Mouse (Mus musculus) neural tube, embryonic 14.5 days (tissue): ENCODE measurements around the gene March9. TPM values are rescaled to one million over a fixed set of nuclear protein-coding genes. Genes with fewer than 3 reads are reported as not detected.

Source experiments
- ATAC-seq: fragments of 200-750 bp; cut with Nextera tagmentation; 2 replicates; pipeline ENCODE4 v1.8.0; 2017; ENCODE audit warnings: low read depth, mild to moderate bottlenecking, moderate TSS enrichment, moderate library complexity
- H3K27ac ChIP-seq: fragments of 300-500 bp; sonication (generic); 2 replicates; pipeline ENCODE4 v1.5.1; 2014; ENCODE audit warnings: low read depth, mild to moderate bottlenecking, control low read depth, low read length, moderate library complexity, mixed read lengths
- H3K27me3 ChIP-seq: fragments of 300-500 bp; sonication (generic); 2 replicates; pipeline ENCODE4 v1.6.1; 2014; ENCODE audit warnings: low read length; ENCODE audit not compliant: control insufficient read depth, insufficient read depth
- H3K36me3 ChIP-seq: fragments of 300-500 bp; sonication (generic); 2 replicates; pipeline ENCODE4 v1.6.1; 2014; ENCODE audit warnings: low read length, mixed read lengths; ENCODE audit not compliant: control insufficient read depth, insufficient read depth
- H3K4me1 ChIP-seq: fragments of 300-500 bp; sonication (generic); 2 replicates; pipeline ENCODE4 v1.6.1; 2014; ENCODE audit warnings: low read length; ENCODE audit not compliant: control insufficient read depth, insufficient read depth
- H3K4me2 ChIP-seq: fragments of 300-500 bp; sonication (generic); 2 replicates; pipeline ENCODE4 v1.6.1; 2014; ENCODE audit warnings: mild to moderate bottlenecking, low read depth, low read length, control low read depth
- H3K4me3 ChIP-seq: fragments of 300-500 bp; sonication (generic); 2 replicates; pipeline ENCODE4 v1.5.1; 2014; ENCODE audit warnings: low read depth, low read length, control low read depth, mixed read lengths
- H3K9ac ChIP-seq: fragments of 300-500 bp; sonication (generic); replicated peaks from 2 replicates; pipeline ENCODE4 v1.6.1; 2014; ENCODE audit warnings: low read depth, mild to moderate bottlenecking, control low read depth, low read length, mixed read lengths
- H3K9me3 ChIP-seq: fragments of 300-500 bp; sonication (generic); 2 replicates; pipeline ENCODE4 v1.6.1; 2016; ENCODE audit warnings: low read length; ENCODE audit not compliant: control insufficient read depth
- WGBS: fragments of 180-500 bp; shearing (Covaris S2); extraction: QIAGEN DNeasy Blood & Tissue Kit; methylation state at CpG from one replicate; pipeline ENCODE4 v1.1.7; 2014; 5-methylcytosine and 5-hydroxymethylcytosine counted together
- polyA plus RNA-seq: library from polyadenylated mRNA; unstranded; fragments of >200 nt; fragmentation: Nextera tagmentation; extraction: Ambion mirVana; gene quantifications from 2 replicates; pipeline ENCODE4 v1.2.1, GENCODE M21; 2014

The March9 gene
- polyA plus RNA-seq, 1 experiment from 2014 or later, result 13.2 TPM

GRCm38 (mm10) chr10:127094382-127094802 lies 34.4 kb upstream of the March9 start:
- no peak for ATAC-seq
- peaks cover 40% of the 10 kb centered on the region for H3K36me3 ChIP-seq
- H3K4me1 ChIP-seq, result peaks cover 10% of the 10 kb centered on the region
- H3K4me3 ChIP-seq, result no peak overlapping the region
- H3K27ac ChIP-seq, result no peak overlapping the region
- WGBS, result 45% methylated on average over 7 of the region's 7 CpGs
- no peaks in the 10 kb centered on the region for H3K9me3 ChIP-seq
- no peak overlapping the region for H3K9ac ChIP-seq
- H3K4me2 ChIP-seq, result no peak overlapping the region
- H3K27me3 ChIP-seq, result peaks cover 23% of the 10 kb centered on the region

GRCm38 (mm10) chr10:127092742-127093141 lies 32.8 kb upstream of the March9 start:
- Histone ChIP-seq H3K27ac (no peak overlapping the region), H3K9ac (no peak overlapping the region), H3K9me3 (no peaks in the 10 kb centered on the region), H3K4me1 (peaks cover 10% of the 10 kb centered on the region), H3K4me3 (no peak overlapping the region), H3K36me3 (peaks cover 28% of the 10 kb centered on the region), H3K4me2 (no peak overlapping the region), H3K27me3 (peaks cover 33% of the 10 kb centered on the region)
- ATAC-seq, result no peak
- WGBS, result 61% methylated on average over 4 of the region's 4 CpGs

- Histone ChIP-seq H3K27ac (no peak overlapping the region), H3K36me3 (peaks cover 32% of the 10 kb centered on the region), H3K4me1 (peaks cover 10% of the 10 kb centered on the region), H3K4me3 (peak overlapping the region; percentile 7; the same call in 1 of the 2 replicates), H3K9ac (0 out of 2 replicates have a peak overlapping the region, but pooled peaks have one; percentile 34), H3K9me3 (no peaks in the 10 kb centered on the region), H3K27me3 (peaks cover 34% of the 10 kb centered on the region), H3K4me2 (peak overlapping the region; percentile 20; the same call in 1 of the 2 replicates)
- ATAC-seq, result peak; percentile 35; the same call in 1 of the 2 replicates
- WGBS, result 7% methylated on average over 50 of the region's 51 CpGs
Observed at GRCm38 (mm10) chr10:127091507-127092396, 31.8 kb upstream of the March9 start.

GRCm38 (mm10) chr10:127090560-127091411 lies 30.8 kb upstream of the March9 start:
- Histone ChIP-seq H3K36me3 (peaks cover 23% of the 10 kb centered on the region), H3K27me3 (peaks cover 34% of the 10 kb centered on the region), H3K9ac (0 out of 2 replicates have a peak overlapping the region, but pooled peaks have one; percentile 34), H3K4me3 (0 out of 2 replicates have a peak overlapping the region, but pooled peaks have one; percentile 7), H3K9me3 (no peaks in the 10 kb centered on the region), H3K4me1 (peaks cover 10% of the 10 kb centered on the region), H3K4me2 (peak overlapping the region; percentile 20; the same call in 1 of the 2 replicates), H3K27ac (no peak overlapping the region)
- ATAC-seq, result peak; percentile 15; the same call in 1 of the 2 replicates
- 9% methylated on average over 57 of the region's 57 CpGs for WGBS

DNA sequence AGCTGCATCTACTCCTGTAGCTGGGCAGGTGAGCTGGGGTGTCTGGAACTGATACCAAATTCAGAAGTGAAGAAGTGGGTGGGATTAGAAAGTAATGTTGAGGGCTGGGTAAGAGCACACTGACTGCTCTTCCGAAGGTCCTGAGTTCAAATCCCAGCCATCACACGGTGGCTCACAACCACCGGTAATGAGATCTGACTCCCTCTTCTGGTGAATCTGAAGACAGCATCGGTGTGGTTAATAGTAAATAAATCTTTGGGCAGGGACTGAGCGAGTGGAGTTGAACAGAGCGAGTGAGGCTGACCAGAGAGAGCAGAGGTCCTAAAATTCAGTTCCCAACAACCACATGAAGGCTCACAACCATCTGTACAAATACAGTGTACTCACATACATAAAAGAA lies 25.6 kb upstream of the March9 start:
- Histone ChIP-seq H3K9ac (no peak overlapping the region), H3K4me1 (peaks cover 16% of the 10 kb centered on the region), H3K4me3 (no peak overlapping the region), H3K27ac (no peak overlapping the region), H3K27me3 (peaks cover 28% of the 10 kb centered on the region), H3K9me3 (no peaks in the 10 kb centered on the region), H3K4me2 (no peak overlapping the region), H3K36me3 (peaks cover 18% of the 10 kb centered on the region; the same call in 1 of the 2 replicates)
- ATAC-seq, result no peak
- 79% methylated on average over 6 of the region's 6 CpGs for WGBS

DNA sequence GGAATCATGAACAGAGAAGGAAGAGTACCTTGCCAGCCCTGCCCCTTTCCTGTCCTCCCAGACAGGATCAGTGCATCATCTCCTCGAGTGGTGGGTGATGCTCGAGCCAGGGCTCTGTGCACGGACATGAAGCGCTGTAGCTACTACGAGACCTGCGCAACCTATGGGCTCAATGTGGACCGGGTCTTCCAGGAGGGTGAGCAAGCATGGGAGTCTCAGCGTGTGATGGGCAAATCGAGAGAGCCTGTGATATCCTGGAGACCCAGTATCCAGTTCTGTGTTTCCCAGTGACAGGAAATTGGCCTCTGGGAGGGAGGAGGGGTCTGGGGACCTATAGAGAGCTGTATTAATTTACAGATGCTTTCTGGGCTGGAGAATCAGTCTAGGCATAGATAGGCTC lies 25.1 kb upstream of the March9 start:
- H3K4me1 ChIP-seq, result peaks cover 21% of the 10 kb centered on the region
- no peak overlapping the region for H3K4me2 ChIP-seq
- H3K9me3 ChIP-seq, result no peaks in the 10 kb centered on the region
- H3K36me3 ChIP-seq, result peaks cover 18% of the 10 kb centered on the region; the same call in 1 of the 2 replicates
- H3K4me3 ChIP-seq, result no peak overlapping the region
- H3K27me3 ChIP-seq, result peaks cover 22% of the 10 kb centered on the region
- WGBS, result 80% methylated on average over 9 of the region's 9 CpGs
- no peak overlapping the region for H3K27ac ChIP-seq
- H3K9ac ChIP-seq, result no peak overlapping the region
- ATAC-seq, result no peak

DNA sequence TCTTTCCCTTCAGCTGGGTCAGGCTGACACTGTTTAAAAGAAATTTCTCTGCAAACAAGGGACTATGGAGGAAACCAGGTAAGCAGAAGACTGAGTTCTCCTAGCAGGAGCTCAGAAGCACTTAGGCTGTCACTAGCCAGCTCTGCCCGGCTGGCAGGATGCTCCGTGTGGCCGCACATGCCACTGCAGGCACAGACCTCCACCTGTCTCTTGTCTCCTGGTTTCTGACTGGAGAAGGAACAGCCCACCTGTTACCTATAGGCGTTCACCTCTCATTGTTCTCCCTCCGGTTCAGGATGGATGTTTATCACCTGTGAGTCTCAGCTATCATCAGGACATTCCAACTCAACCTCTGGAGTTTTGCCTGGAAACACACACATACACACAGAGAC lies 23.9 kb upstream of the March9 start:
- Histone ChIP-seq H3K4me1 (peaks cover 21% of the 10 kb centered on the region), H3K4me2 (no peak overlapping the region), H3K4me3 (no peak overlapping the region), H3K36me3 (peaks cover 15% of the 10 kb centered on the region; the same call in 1 of the 2 replicates), H3K9me3 (no peaks in the 10 kb centered on the region), H3K27me3 (peaks cover 15% of the 10 kb centered on the region; the same call in 1 of the 2 replicates), H3K9ac (no peak overlapping the region), H3K27ac (no peak overlapping the region)
- no peak for ATAC-seq
- WGBS, result 50% methylated on average over 5 of the region's 5 CpGs

DNA sequence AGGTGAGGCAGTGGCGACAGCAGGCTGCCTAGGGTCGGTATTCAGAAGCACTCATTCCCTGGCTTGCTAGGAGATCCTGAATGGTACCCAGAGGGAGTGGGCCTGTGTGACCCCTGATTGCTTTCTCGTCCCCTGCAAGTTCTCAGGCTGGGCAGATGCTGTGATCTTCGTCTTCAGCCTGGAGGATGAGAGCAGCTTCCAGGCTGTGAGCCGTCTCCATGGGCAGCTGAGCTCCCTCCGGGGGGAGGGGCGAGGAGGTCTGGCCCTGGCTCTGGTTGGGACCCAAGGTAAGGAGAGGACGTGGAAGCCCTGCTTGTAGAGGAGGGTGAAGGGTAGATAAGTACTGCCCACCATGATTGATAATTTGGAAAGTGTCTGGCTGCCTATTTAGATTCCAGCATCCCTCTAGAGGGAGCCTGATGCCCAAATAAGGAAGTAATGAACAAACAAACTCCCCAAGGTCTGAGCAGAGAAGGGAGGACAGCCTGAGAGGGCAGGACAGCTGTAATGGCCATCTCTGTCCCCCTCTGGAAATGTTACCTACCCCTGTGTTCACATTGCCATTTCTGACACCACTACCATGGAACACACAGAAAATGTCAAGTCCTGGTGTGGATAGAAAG lies 23.4 kb upstream of the March9 start:
- Histone ChIP-seq H3K4me2 (no peak overlapping the region), H3K4me1 (peaks cover 21% of the 10 kb centered on the region), H3K9me3 (no peaks in the 10 kb centered on the region), H3K27me3 (peaks cover 14% of the 10 kb centered on the region; the same call in 1 of the 2 replicates), H3K9ac (no peak overlapping the region), H3K27ac (no peak overlapping the region), H3K4me3 (no peak overlapping the region), H3K36me3 (peaks cover 14% of the 10 kb centered on the region; the same call in 1 of the 2 replicates)
- no peak for ATAC-seq
- WGBS, result 32% methylated on average over 8 of the region's 8 CpGs
